Mouse (Mus musculus) frontal cortex, adult (tissue): ENCODE measurements at regions not wholly inside any gene's neighbourhood (a gene's known extent, or its start where the extent isn't known, plus 50 kb on each side); places are given as distances from the start of the nearest gene placed in this dataset.
"Not testable (repeated sequence)": the region's sequence is repeated elsewhere in the genome, so short reads cannot be mapped to it uniquely, and the experiment has no call there.

Source experiments
- ATAC-seq: cut with Nextera tagmentation; 2 replicates; pipeline ENCODE4 v1.9.2; 2017; ENCODE audit warnings: mild to moderate bottlenecking, moderate library complexity, mixed read lengths; ENCODE audit not compliant: low TSS enrichment

DNA sequence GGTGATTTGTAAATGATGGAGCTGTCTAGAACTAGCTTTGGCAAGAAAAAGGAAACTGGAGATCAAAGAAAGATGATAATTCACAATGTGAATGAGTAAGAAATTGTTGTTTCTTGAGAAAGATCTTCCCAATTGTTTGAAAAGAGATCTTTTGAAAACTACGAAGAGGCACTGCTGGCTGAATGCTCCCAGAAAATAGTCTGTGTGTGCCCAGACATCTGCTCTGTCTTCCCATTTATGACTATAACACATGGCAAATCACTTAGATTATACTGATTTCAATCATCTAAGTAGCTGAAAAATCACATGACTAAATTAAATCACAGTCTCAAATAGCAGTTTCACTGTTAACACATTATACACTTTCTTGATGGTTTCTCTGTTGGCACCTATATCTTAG is 434.2 kb upstream of the Sema6d start:
- peak; percentile 44; the same call in 1 of the 2 replicates for ATAC-seq

- ATAC-seq: no peak
Measured at GRCm38 (mm10) chr2:123688290-123689030, 401.3 kb upstream of the Sema6d start.

DNA sequence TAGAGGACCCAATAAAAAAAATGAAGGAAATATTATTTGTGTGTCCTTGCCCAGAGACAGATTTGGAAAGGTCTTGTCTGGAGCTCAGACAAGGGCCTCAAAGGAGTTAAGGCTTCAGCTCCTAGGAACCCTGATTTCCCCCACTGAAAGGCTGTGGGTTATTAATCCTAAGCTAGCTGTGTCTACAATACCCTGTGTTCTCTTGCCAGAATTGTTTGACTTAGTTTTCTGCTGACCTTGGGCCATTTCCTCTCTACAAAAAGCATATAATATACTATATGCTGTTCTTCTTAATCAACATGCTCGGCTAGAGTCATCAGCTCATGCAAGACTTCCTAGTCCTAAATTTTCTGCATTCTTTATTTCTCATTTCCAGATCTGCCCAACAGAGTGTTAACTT is 400.0 kb upstream of the Sema6d start:
- no peak for ATAC-seq

DNA sequence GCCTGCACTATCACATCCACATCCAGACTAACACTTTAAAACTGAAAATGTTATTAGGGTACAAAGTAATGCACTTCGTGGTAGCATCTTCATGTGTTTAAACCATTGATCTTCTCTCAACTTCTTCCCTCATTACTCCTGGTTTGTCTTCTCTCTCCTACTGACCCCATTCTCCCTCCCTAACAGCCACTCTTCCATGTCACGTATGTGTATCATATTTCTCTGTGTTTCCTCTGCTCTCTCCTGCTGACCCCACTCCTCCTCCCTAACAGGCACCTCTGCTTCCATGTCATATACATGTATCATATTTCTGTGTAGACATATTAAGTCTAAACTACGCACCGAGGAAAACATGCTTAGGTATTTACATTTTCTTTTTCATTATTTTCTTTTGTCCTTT is 350.1 kb upstream of the Sema6d start:
- no peak for ATAC-seq

DNA sequence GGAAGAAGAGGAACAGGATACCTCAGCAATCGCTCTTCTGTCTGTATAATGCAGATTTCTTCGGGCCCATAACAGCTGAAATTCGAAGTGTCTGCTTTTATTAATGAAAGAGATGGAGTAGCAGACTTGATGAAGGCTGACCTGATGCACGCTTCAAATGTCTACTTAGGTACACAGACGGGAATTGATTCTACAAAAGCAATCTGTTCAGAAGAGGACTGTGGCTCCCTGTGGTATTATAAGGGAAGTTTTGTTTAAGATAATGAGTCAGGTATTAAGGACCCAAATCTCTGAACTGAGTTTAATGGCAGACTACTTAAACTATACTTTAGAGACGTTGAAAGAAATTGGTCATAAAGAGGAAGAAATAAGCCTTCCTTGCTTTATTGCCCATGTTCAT is 349.2 kb upstream of the Sema6d start:
- ATAC-seq: no peak

GRCm38 (mm10) chr2:123754220-123754619 is 335.5 kb upstream of the Sema6d start:
- ATAC-seq: no peak

DNA sequence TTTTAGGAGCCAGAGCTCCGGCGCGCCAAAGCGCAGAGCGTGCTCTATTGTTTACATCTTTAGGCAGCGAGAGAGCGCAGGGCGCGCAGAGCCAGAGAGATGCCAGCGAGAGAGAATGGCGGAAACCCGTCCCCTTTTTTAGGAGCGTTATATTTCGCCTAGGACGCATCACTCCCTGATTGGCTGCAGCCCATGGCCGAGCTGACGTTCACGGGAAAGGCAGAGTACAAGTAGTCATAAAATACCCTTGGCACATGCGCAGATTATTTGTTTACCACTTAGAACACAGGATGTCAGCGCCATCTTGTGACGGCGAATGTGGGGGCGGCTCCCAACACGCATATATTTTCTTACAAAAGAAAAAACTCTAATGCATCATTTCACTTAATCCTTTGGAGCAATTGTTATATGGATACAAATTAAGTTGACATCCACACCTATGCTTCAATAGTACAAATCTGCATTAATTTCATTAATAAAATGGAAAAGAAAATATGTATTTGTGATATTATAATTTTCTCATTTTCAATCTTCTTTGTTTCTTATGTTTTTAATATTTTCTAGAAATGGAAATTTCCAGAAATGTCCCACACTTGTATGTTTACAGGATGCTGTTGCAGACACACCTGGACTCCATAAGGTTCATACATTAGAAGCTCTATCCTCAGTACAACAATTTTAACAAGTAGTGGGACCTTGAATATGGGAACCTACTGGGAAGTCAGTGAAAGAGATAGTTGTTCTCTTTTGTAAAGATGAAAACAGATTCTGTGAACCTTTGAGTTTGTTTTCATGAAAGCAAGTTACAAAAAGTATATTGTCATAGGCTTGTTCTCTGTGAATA is 334.9 kb upstream of the Sema6d start:
- not testable (repeated sequence) for ATAC-seq

DNA sequence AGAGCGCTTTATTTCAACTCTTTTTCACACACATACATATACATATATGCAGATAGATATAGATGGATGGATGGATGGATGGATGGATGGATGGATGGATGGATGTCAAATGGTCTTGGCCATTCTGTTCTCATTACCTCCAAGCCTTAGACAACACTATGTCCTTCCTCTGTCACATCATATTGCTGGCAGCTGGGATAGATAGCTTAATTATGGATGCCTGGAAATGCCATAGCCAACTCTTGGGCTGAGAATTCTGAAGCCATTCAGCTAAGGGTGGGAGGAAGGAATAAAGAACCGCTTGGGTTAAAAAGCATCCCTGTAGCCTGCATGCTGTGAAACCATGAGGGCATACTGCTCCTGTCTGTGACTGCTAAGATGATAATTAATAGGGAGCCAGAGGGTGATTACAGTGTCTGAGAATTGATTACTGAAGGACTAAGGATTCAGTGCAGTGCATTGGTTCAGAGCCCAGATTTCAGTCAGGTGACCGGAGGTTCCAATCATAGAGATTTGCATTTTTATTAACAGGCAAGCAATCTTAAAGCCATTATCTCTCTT is 290.5 kb upstream of the Sema6d start:
- no peak for ATAC-seq

GRCm38 (mm10) chr2:123805646-123806045 is 284.1 kb upstream of the Sema6d start:
- ATAC-seq: no peak

GRCm38 (mm10) chr2:123806370-123806769 is 283.4 kb upstream of the Sema6d start:
- no peak for ATAC-seq

GRCm38 (mm10) chr2:123813182-123813949 is 276.4 kb upstream of the Sema6d start:
- peak; percentile 74 for ATAC-seq

GRCm38 (mm10) chr2:123813950-123814337 is 275.8 kb upstream of the Sema6d start:
- ATAC-seq: no peak

GRCm38 (mm10) chr2:123816627-123817026 is 273.1 kb upstream of the Sema6d start:
- no peak for ATAC-seq

GRCm38 (mm10) chr2:123833540-123834136 is 256.1 kb upstream of the Sema6d start:
- peak; percentile 38; the same call in 1 of the 2 replicates for ATAC-seq
